Mouse (Mus musculus) neural tube, embryonic 15.5 days (tissue): ENCODE results near the gene 6030408B16Rik. TPM values are rescaled to one million over a fixed set of nuclear protein-coding genes. Genes with fewer than 3 reads are reported as not detected.
A peak's percentile ranks its signal among the peaks of the same experiment; 100 is the strongest.

Source experiments
- ATAC-seq: fragments of 200-750 bp; cut with Nextera tagmentation; 2 replicates; pipeline ENCODE4 v1.8.0; 2017; ENCODE audit warnings: mild to moderate bottlenecking, moderate TSS enrichment, moderate library complexity; ENCODE audit not compliant: low FRiP score
- H3K27ac ChIP-seq: fragments of 300-500 bp; sonication (generic); replicated peaks from 2 replicates; pipeline ENCODE4 v1.5.1; 2015; ENCODE audit warnings: mild to moderate bottlenecking, inconsistent platforms
- H3K27me3 ChIP-seq: fragments of 300-500 bp; sonication (generic); replicated peaks from 2 replicates; pipeline ENCODE4 v1.6.1; 2015; ENCODE audit warnings: inconsistent platforms
- H3K36me3 ChIP-seq: fragments of 300-500 bp; sonication (generic); 2 replicates; pipeline ENCODE4 v1.6.1; 2015; ENCODE audit warnings: inconsistent platforms
- H3K4me1 ChIP-seq: fragments of 300-500 bp; sonication (generic); 2 replicates; pipeline ENCODE4 v1.6.1; 2015; ENCODE audit warnings: inconsistent platforms
- H3K4me2 ChIP-seq: fragments of 300-500 bp; sonication (generic); 2 replicates; pipeline ENCODE4 v1.6.1; 2015; ENCODE audit warnings: inconsistent platforms, mild to moderate bottlenecking, moderate library complexity
- H3K4me3 ChIP-seq: fragments of 300-500 bp; sonication (generic); replicated peaks from 2 replicates; pipeline ENCODE4 v1.5.1; 2015; ENCODE audit warnings: mild to moderate bottlenecking, inconsistent platforms
- H3K9ac ChIP-seq: fragments of 300-500 bp; sonication (generic); replicated peaks from 2 replicates; pipeline ENCODE4 v1.6.1; 2015; ENCODE audit warnings: mild to moderate bottlenecking, inconsistent platforms
- H3K9me3 ChIP-seq: fragments of 300-500 bp; sonication (generic); replicated peaks from 2 replicates; pipeline ENCODE4 v1.6.1; 2016; ENCODE audit warnings: inconsistent platforms
- WGBS: fragments of 180-500 bp; shearing (Covaris S2); methylation state at CpG from one replicate; pipeline ENCODE4 v1.1.7; 2015; ENCODE audit warnings: mixed read lengths; 5-methylcytosine and 5-hydroxymethylcytosine counted together
- polyA plus RNA-seq: library from polyadenylated mRNA; unstranded; fragments of >200 nt; fragmentation: Nextera tagmentation; extraction: Ambion mirVana; gene quantifications from 2 replicates; pipeline ENCODE4 v1.2.1, GENCODE M21; 2015

The 6030408B16Rik gene
- polyA plus RNA-seq, 1 experiment from 2014 or later = 0.44 TPM

DNA sequence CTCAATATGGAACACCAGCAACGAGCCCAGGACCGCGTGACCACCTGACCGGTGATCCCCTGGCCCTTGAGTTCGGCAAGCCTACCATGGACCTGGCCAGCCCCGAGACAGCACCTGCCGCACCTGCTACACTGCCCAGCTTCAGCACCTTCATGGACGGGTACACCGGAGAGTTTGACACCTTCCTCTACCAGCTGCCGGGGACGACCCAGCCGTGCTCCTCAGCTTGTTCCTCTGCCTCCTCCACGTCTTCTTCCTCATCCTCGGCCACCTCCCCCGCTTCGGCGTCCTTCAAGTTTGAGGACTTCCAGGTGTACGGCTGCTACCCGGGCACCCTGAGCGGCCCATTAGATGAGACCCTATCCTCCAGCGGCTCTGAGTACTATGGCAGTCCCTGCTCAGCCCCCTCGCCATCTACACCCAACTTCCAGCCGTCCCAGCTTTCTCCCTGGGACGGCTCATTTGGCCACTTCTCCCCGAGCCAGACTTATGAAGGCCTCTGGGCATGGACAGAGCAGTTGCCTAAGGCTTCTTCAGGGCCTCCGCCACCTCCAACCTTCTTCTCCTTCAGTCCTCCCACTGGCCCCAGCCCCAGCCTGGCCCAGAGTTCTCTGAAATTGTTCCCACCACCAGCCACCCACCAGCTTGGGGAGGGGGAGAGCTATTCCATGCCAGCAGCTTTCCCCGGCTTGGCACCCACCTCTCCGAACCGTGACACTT is 22.8 kb upstream of the 6030408B16Rik start:
- H3K4me1 ChIP-seq = peaks cover 18% of the 10 kb centered on the region
- H3K4me3 ChIP-seq = no peak overlapping the region
- no peak overlapping the region for H3K4me2 ChIP-seq
- WGBS = 93% methylated on average over 29 of the region's 29 CpGs
- peak overlapping the region; percentile 30; the same call in 1 of the 2 replicates for H3K9ac ChIP-seq
- no peak for ATAC-seq
- no peak overlapping the region for H3K27ac ChIP-seq
- H3K36me3 ChIP-seq = peaks cover 25% of the 10 kb centered on the region
- H3K27me3 ChIP-seq = peaks cover 25% of the 10 kb centered on the region
- H3K9me3 ChIP-seq = no peaks in the 10 kb centered on the region

DNA sequence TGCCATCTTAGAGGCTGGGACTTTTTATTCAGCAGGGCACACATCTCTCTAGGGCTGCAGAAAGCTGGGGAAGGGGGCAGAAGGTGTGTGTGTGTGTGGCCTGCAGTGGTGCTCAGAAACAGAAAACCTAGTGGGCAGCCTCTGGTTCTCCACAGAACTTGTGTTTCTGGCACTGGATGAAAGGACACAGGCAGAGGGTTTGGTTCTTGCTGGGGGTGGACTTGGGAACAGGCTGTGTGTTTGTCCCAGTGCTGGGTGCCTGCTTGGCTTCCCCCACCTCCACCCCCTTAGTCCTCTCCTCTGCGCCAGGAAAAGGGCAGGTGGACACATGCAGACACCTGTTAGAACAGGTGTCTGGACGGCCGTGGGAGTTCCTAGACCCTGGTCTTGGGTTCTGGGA is 21.9 kb upstream of the 6030408B16Rik start:
- peaks cover 13% of the 10 kb centered on the region for H3K4me1 ChIP-seq
- H3K27me3 ChIP-seq = peaks cover 17% of the 10 kb centered on the region
- H3K4me3 ChIP-seq = no peak overlapping the region
- no peaks in the 10 kb centered on the region for H3K9me3 ChIP-seq
- no peak for ATAC-seq
- WGBS = 91% methylated on average over 3 of the region's 3 CpGs
- peaks cover 25% of the 10 kb centered on the region for H3K36me3 ChIP-seq
- H3K4me2 ChIP-seq = no peak overlapping the region
- peak overlapping the region; percentile 30; the same call in 1 of the 2 replicates for H3K9ac ChIP-seq
- H3K27ac ChIP-seq = no peak overlapping the region

DNA sequence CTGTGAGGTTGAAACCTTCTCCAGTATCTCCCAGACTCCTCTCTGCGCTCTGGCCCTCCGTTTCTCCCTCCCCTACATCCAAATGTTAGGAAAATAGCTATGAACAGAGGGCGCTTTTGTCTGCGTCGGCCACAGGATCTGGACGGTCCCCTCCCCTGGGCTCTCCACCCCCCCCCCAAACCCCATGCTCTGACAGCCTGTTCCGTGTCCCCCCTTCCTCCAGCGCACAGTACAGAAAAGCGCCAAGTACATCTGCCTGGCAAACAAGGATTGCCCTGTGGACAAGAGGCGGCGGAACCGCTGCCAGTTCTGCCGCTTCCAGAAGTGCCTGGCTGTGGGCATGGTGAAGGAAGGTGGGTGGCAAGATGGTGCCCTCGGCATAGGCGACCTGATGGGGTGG is 21.5 kb upstream of the 6030408B16Rik start:
- WGBS = 84% methylated on average over 15 of the region's 15 CpGs

DNA sequence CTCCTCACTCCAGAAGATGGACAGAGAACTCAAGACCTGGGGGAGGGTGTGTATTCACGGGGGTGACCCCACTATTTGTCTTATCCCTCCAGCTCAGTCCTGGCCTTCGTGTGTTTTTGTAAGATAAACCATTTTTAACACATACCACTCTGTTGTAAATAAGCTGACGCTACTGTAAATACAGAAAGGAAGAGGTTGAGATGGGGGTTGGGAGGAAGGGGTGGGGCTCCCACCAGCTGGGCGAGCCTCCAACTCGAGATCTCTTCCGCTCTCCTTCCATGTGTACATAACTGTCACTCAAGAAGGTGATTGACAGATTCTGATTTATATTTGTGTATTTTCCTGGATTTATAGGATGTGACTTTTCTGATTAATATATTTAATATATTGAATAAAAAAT is 18.6 kb upstream of the 6030408B16Rik start:
- Histone ChIP-seq H3K9ac (no peak overlapping the region), H3K36me3 (peaks cover 25% of the 10 kb centered on the region), H3K27me3 (no peaks in the 10 kb centered on the region), H3K4me1 (peaks cover 23% of the 10 kb centered on the region), H3K9me3 (no peaks in the 10 kb centered on the region), H3K4me2 (no peak overlapping the region), H3K27ac (no peak overlapping the region), H3K4me3 (no peak overlapping the region)
- WGBS = 85% methylated on average over 6 of the region's 6 CpGs
- ATAC-seq = no peak

More for the DNA sequence above, 21.5 kb upstream of the 6030408B16Rik start:
- ATAC-seq = no peak
- Histone ChIP-seq H3K4me2 (no peak overlapping the region), H3K4me1 (peaks cover 9% of the 10 kb centered on the region; the same call in 1 of the 2 replicates), H3K9ac (no peak overlapping the region), H3K27ac (no peak overlapping the region), H3K27me3 (peaks cover 13% of the 10 kb centered on the region), H3K36me3 (peaks cover 25% of the 10 kb centered on the region), H3K4me3 (no peak overlapping the region), H3K9me3 (no peaks in the 10 kb centered on the region)

DNA sequence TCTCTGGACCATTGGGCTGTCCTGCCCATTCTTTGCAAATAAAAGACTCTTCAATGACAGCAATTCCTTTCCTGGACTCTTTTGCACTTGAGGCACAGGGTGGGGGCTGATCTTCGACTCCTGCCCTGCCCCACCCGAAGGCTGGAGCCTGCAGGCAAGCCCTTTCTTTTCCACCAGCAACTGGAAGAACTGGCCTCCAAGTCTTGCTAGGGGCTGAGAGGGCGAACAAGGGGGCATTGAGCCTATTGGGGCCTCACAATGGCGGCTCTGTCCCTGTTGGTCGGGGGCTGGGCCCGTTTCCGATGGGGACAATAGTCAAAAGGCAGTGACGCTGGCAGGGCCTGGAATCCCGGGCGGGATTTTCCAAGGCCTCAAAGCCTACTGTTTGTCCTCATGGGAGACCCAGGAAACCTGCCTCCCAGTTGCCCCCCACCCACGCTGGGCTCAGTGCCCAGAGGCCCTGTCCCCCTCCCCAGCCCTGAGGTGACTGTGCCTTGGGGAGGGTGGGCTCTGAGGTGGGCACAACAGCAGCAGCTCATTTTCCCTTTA is 15.6 kb upstream of the 6030408B16Rik start:
- Histone ChIP-seq H3K27me3 (no peaks in the 10 kb centered on the region), H3K9ac (no peak overlapping the region), H3K36me3 (peaks cover 16% of the 10 kb centered on the region), H3K4me1 (peaks cover 23% of the 10 kb centered on the region), H3K4me2 (no peak overlapping the region), H3K4me3 (no peak overlapping the region), H3K27ac (peak overlapping the region; percentile 68), H3K9me3 (no peaks in the 10 kb centered on the region)
- WGBS = 25% methylated on average over 11 of the region's 11 CpGs
- ATAC-seq = peak; percentile 58; the same call in 1 of the 2 replicates

DNA sequence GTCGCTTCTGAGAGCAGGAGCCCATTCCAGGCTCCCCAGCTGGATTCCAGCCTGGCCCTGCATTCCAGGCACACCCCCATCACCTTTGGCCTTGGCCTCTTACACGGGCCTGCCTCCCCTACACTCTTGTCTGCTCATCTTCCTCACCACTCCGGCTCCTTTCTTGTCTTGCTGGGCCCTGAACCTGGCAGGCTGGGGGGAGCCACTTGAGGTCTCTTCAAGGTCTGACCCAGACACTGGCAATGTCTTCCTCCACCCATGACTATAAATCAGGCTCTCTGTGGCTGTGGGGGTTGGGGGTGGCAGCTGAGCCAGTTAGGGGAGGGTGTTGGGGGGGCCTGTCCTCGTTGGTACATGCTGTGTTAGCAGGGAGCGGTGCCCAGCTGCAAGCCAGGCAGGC is 14.4 kb upstream of the 6030408B16Rik start:
- Histone ChIP-seq H3K4me2 (no peak overlapping the region), H3K9me3 (no peaks in the 10 kb centered on the region), H3K4me1 (peaks cover 23% of the 10 kb centered on the region), H3K27ac (no peak overlapping the region; the same call in 1 of the 2 replicates), H3K36me3 (peaks cover 9% of the 10 kb centered on the region), H3K27me3 (no peaks in the 10 kb centered on the region), H3K4me3 (no peak overlapping the region), H3K9ac (no peak overlapping the region)
- 37% methylated on average over 5 of the region's 5 CpGs for WGBS
- ATAC-seq = no peak

DNA sequence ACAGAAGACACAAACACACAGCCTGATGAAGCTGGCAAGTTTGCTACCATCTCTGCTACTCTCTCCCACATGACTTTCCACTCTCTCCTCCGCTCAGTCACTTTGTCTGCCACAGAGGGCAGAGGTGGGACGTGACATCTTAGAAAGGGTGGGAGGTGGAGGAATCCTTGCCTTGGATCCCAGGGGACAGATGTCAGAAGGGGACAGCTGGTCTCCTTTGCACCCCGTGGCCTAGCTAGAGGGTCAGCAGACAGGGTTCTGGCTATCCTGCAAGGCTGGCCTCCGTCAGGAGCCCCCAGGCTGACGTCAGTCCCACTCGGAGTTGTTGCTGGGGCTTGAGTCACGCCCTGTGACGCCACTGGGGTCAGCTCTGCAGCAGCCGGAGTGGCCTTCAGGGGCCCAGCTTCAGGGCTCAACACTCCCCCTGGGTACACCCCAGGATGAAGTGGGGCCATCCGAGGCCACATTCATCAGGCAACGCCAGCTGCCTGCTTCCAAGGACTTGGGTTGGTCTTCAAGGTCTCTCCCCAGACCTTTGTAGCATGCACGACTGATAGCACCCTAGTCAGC is 13.5 kb upstream of the 6030408B16Rik start:
- Histone ChIP-seq H3K9me3 (no peaks in the 10 kb centered on the region), H3K27ac (no peak overlapping the region), H3K36me3 (no peaks in the 10 kb centered on the region), H3K4me2 (no peak overlapping the region), H3K4me3 (no peak overlapping the region), H3K4me1 (peaks cover 24% of the 10 kb centered on the region), H3K9ac (no peak overlapping the region), H3K27me3 (no peaks in the 10 kb centered on the region)
- no peak for ATAC-seq
- WGBS = 71% methylated on average over 12 of the region's 12 CpGs

DNA sequence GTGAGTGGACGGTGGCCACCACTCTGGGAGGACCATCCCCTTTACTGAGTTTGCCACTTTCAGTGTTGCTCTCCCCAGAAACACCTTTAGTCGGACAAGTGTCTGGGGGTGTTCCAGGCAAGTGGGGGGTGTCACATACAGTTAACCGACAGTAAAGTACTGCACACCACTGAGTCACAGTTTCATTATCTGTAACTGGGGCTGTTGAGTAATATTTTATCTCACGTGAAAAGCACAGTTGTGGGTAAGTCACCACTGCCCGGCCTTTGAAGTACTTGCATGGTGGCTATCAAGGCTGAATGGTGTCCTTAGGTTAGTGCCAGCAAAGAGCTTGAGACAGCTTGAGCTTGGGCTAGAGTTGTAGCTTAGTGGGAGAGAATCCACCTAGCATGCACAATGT is 10.5 kb upstream of the 6030408B16Rik start:
- 81% methylated on average over 5 of the region's 5 CpGs for WGBS
- Histone ChIP-seq H3K4me3 (no peak overlapping the region), H3K27me3 (no peaks in the 10 kb centered on the region), H3K27ac (no peak overlapping the region), H3K4me2 (no peak overlapping the region), H3K9me3 (no peaks in the 10 kb centered on the region), H3K36me3 (peaks cover 12% of the 10 kb centered on the region), H3K4me1 (peaks cover 34% of the 10 kb centered on the region), H3K9ac (no peak overlapping the region)
- no peak for ATAC-seq

DNA sequence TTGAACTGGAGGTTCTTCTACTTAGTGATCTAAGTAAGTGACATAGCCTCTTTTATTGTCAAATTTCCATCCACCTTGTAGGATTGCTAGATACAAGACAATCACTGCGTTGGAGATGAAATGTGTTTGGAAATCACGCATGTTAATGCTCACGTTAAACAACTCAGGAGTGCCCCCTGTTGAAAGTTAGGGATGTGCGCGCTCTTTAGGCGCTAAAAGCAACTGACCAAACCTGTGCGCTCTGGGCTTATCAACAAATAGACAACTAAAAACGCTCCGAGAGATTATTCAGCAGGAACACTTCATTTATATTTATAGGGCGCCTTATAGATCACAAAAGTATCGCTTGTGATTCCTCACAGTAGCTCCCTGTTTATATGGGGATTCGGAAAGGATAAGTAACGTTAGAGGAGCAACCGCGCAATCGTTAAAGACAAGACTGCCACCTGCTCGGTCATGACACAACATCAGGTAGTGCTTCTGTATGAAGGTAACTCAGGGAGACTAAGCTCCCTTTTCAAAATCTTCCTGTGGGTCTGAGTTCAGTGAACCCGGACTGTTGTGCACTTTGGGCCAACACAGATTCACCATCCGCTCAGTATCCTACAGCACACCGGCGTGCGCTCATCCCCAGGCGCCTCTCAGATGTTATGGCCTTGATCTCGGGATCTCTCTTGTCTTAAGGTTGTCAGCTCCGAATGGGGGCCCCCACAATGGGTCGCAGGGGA is 9.7 kb upstream of the 6030408B16Rik start:
- Histone ChIP-seq H3K4me2 (peak overlapping the region; percentile 79), H3K27me3 (no peaks in the 10 kb centered on the region), H3K9ac (peak overlapping the region; percentile 83), H3K4me3 (peak overlapping the region; percentile 92), H3K9me3 (no peaks in the 10 kb centered on the region), H3K27ac (peak overlapping the region; percentile 79), H3K36me3 (peaks cover 20% of the 10 kb centered on the region), H3K4me1 (peaks cover 26% of the 10 kb centered on the region)
- ATAC-seq = peak; percentile 62
- WGBS = 2% methylated on average over 26 of the region's 26 CpGs

DNA sequence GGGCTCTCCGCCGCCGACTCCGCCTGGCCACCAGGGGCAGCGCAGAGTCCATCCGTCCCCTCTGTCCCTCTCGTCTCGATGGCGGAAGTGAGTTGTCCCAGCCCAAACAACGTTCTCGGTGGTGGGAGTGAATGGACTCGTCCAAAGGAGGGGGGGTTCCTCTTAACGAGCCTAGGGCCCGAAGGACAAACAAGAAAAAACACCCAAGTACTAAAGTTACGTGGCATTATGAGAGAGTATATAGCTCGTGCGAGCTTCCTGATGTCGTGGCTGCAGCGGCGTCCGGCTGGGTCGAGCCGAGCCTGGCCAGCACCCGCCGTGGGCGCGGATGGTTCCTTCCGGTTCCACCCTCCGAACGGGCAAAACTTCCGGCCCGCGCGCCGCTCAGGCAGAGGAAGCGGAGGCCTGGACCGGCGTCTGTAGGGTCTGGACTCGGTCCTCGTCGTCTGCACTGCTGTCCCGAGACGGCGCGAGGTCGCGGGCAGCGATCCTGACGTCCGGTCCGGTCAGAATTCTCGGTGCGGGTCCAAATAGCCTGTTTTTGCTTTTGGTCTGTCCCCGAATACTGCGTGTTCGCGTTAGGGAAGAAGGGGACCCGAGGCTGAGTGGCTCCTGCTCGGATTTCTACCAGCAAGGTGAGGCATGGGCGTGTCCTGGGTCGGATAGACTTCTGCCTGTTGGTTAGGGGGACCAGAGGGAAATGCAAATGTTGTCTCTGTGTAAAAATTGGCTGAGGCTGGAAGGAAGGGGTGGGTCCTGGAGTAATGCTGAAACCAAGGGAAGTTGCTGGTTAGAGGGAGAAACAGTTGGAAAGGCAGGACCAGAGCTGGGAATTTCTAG is 8.9 kb upstream of the 6030408B16Rik start, which contains the start of gene Atg101:
TSS of gene Atg101 (plus strand) at position 362 of the 840 bp plus-strand sequence.
- H3K4me2 ChIP-seq = peak within 1 kb of the TSS; percentile 79
- H3K9ac ChIP-seq = peak within 1 kb of the TSS; percentile 83
- under 1% methylated on average over 61 of the region's 61 CpGs for WGBS
- peaks cover 28% of the 10 kb centered on the region for H3K36me3 ChIP-seq
- H3K9me3 ChIP-seq = no peaks in the 10 kb centered on the region
- H3K4me3 ChIP-seq = peak within 1 kb of the TSS; percentile 92
- H3K4me1 ChIP-seq = peaks cover 19% of the 10 kb centered on the region
- H3K27me3 ChIP-seq = no peaks in the 10 kb centered on the region
- H3K27ac ChIP-seq = peak within 1 kb of the TSS; percentile 79
- peak; percentile 92 for ATAC-seq
